Mouse (Mus musculus) midbrain, embryonic 16.5 days (tissue): ENCODE measurements around the gene Atf6. TPM values are rescaled to one million over a fixed set of nuclear protein-coding genes. Genes with fewer than 3 reads are reported as not detected.

Experiments used
- ATAC-seq: fragments of 200-750 bp; cut with Nextera tagmentation; 2 replicates; pipeline ENCODE4 v1.8.0; 2017; ENCODE audit warnings: moderate TSS enrichment
- H3K27ac ChIP-seq: fragments of 300-500 bp; sonication (generic); 2 replicates; pipeline ENCODE4 v1.5.1; 2014; ENCODE audit warnings: mild to moderate bottlenecking, low read length, mixed read lengths
- H3K27me3 ChIP-seq: fragments of 300-500 bp; sonication (generic); 2 replicates; pipeline ENCODE4 v1.6.1; 2014; ENCODE audit warnings: low read depth, low read length, mixed read lengths; ENCODE audit not compliant: control insufficient read depth, insufficient read depth
- H3K36me3 ChIP-seq: fragments of 300-500 bp; sonication (generic); 2 replicates; pipeline ENCODE4 v1.6.1; 2014; ENCODE audit warnings: mild to moderate bottlenecking, low read length, moderate library complexity, mixed read lengths; ENCODE audit not compliant: control insufficient read depth, insufficient read depth
- H3K4me1 ChIP-seq: fragments of 300-500 bp; sonication (generic); 2 replicates; pipeline ENCODE4 v1.6.1; 2014; ENCODE audit warnings: mild to moderate bottlenecking, low read length, mixed read lengths; ENCODE audit not compliant: control insufficient read depth, insufficient read depth
- H3K4me2 ChIP-seq: fragments of 300-500 bp; sonication (generic); 2 replicates; pipeline ENCODE4 v1.6.1; 2014; ENCODE audit warnings: mild to moderate bottlenecking, low read length, mixed read lengths
- H3K4me3 ChIP-seq: fragments of 300-500 bp; sonication (generic); 2 replicates; pipeline ENCODE4 v1.5.1; 2014; ENCODE audit warnings: low read depth, mild to moderate bottlenecking, low read length, moderate library complexity, mixed read lengths
- H3K9ac ChIP-seq: fragments of 300-500 bp; sonication (generic); 2 replicates; pipeline ENCODE4 v1.6.1; 2014; ENCODE audit warnings: low read depth, low read length, mixed read lengths
- H3K9me3 ChIP-seq: fragments of 300-500 bp; sonication (generic); replicated peaks from 2 replicates; pipeline ENCODE4 v1.6.1; 2014; ENCODE audit warnings: mild to moderate bottlenecking, low read length, mixed read lengths; ENCODE audit not compliant: control insufficient read depth, poor library complexity, severe bottlenecking
- WGBS: fragments of 180-500 bp; shearing (Covaris S2); extraction: QIAGEN DNeasy Blood & Tissue Kit; methylation state at CpG from one replicate; pipeline ENCODE4 v1.1.7; 2014; 5-methylcytosine and 5-hydroxymethylcytosine counted together
- polyA plus RNA-seq: library from polyadenylated mRNA; unstranded; fragments of >200 nt; fragmentation: Nextera tagmentation; extraction: Ambion mirVana; gene quantifications from 2 replicates; pipeline ENCODE4 v1.2.1, GENCODE M21; 2015

Atf6 gene
- polyA plus RNA-seq, 1 experiment from 2014 or later: 8.1 TPM

- no peaks in the 10 kb centered on the region for H3K4me1 ChIP-seq
- no peak overlapping the region for H3K27ac ChIP-seq
- no peaks in the 10 kb centered on the region for H3K27me3 ChIP-seq
- no peak overlapping the region for H3K9ac ChIP-seq
- no peaks in the 10 kb centered on the region for H3K9me3 ChIP-seq
- H3K4me2 ChIP-seq: no peak overlapping the region
- no peak overlapping the region for H3K4me3 ChIP-seq
- WGBS: 81% methylated on average over 7 of the region's 7 CpGs
- no peak for ATAC-seq
- no peaks in the 10 kb centered on the region; the same call in none of the 2 replicates for H3K36me3 ChIP-seq
Measured at GRCm38 (mm10) chr1:170711731-170712130, 155.8 kb downstream of the Atf6 start.

- WGBS: 97% methylated on average over 3 of the region's 3 CpGs
- no peak overlapping the region for H3K9ac ChIP-seq
- H3K27me3 ChIP-seq: no peaks in the 10 kb centered on the region
- no peak overlapping the region for H3K4me2 ChIP-seq
- no peaks in the 10 kb centered on the region for H3K4me1 ChIP-seq
- H3K4me3 ChIP-seq: no peak overlapping the region
- ATAC-seq: no peak
- no peak overlapping the region for H3K27ac ChIP-seq
- no peaks in the 10 kb centered on the region; the same call in none of the 2 replicates for H3K36me3 ChIP-seq
- H3K9me3 ChIP-seq: no peaks in the 10 kb centered on the region
Measured at GRCm38 (mm10) chr1:170709969-170710368, 157.6 kb downstream of the Atf6 start.

GRCm38 (mm10) chr1:170709481-170709880, 158.1 kb downstream of the Atf6 start:
- Histone ChIP-seq H3K27ac (no peak overlapping the region), H3K4me2 (no peak overlapping the region), H3K4me1 (no peaks in the 10 kb centered on the region), H3K27me3 (no peaks in the 10 kb centered on the region), H3K9ac (no peak overlapping the region), H3K36me3 (no peaks in the 10 kb centered on the region; the same call in none of the 2 replicates), H3K9me3 (no peaks in the 10 kb centered on the region), H3K4me3 (no peak overlapping the region)
- no peak for ATAC-seq
- WGBS: 98% methylated on average over 8 of the region's 8 CpGs

GRCm38 (mm10) chr1:170709034-170709433, 158.5 kb downstream of the Atf6 start:
- no peak for ATAC-seq
- no peaks in the 10 kb centered on the region for H3K4me1 ChIP-seq
- 72% methylated on average over 3 of the region's 3 CpGs for WGBS

GRCm38 (mm10) chr1:170706046-170706445, 161.5 kb downstream of the Atf6 start:
- no peak overlapping the region for H3K4me3 ChIP-seq
- no peaks in the 10 kb centered on the region; the same call in none of the 2 replicates for H3K36me3 ChIP-seq
- H3K4me1 ChIP-seq: no peaks in the 10 kb centered on the region
- H3K4me2 ChIP-seq: no peak overlapping the region
- no peaks in the 10 kb centered on the region for H3K27me3 ChIP-seq
- H3K9ac ChIP-seq: no peak overlapping the region
- no peaks in the 10 kb centered on the region for H3K9me3 ChIP-seq
- no peak overlapping the region for H3K27ac ChIP-seq
- WGBS: 94% methylated on average over 4 of the region's 4 CpGs
- no peak for ATAC-seq

More at GRCm38 (mm10) chr1:170709034-170709433, 158.5 kb downstream of the Atf6 start:
- Histone ChIP-seq H3K36me3 (no peaks in the 10 kb centered on the region; the same call in none of the 2 replicates), H3K27me3 (no peaks in the 10 kb centered on the region), H3K9ac (no peak overlapping the region), H3K9me3 (no peaks in the 10 kb centered on the region), H3K4me2 (no peak overlapping the region), H3K27ac (no peak overlapping the region), H3K4me3 (no peak overlapping the region)

GRCm38 (mm10) chr1:170704911-170705594, 162.5 kb downstream of the Atf6 start:
- no peak overlapping the region for H3K9ac ChIP-seq
- H3K4me3 ChIP-seq: no peak overlapping the region
- no peaks in the 10 kb centered on the region for H3K9me3 ChIP-seq
- H3K27ac ChIP-seq: no peak overlapping the region
- H3K4me1 ChIP-seq: no peaks in the 10 kb centered on the region
- H3K27me3 ChIP-seq: no peaks in the 10 kb centered on the region
- no peak for ATAC-seq
- WGBS: 70% methylated on average over 4 of the region's 4 CpGs
- H3K36me3 ChIP-seq: no peaks in the 10 kb centered on the region; the same call in none of the 2 replicates
- H3K4me2 ChIP-seq: no peak overlapping the region

- no peaks in the 10 kb centered on the region for H3K9me3 ChIP-seq
- WGBS: 92% methylated on average over 6 of the region's 6 CpGs
- no peak overlapping the region for H3K4me3 ChIP-seq
- no peaks in the 10 kb centered on the region for H3K27me3 ChIP-seq
- H3K27ac ChIP-seq: no peak overlapping the region
- no peak overlapping the region for H3K9ac ChIP-seq
- H3K36me3 ChIP-seq: no peaks in the 10 kb centered on the region; the same call in 1 of the 2 replicates
- no peaks in the 10 kb centered on the region for H3K4me1 ChIP-seq
- no peak for ATAC-seq
- H3K4me2 ChIP-seq: no peak overlapping the region
Measured at GRCm38 (mm10) chr1:170704103-170704502, 163.5 kb downstream of the Atf6 start.

GRCm38 (mm10) chr1:170702958-170703357, 164.6 kb downstream of the Atf6 start:
- H3K4me1 ChIP-seq: no peaks in the 10 kb centered on the region
- WGBS: 94% methylated on average over 6 of the region's 6 CpGs
- no peak overlapping the region for H3K4me2 ChIP-seq
- no peaks in the 10 kb centered on the region for H3K9me3 ChIP-seq
- no peak overlapping the region for H3K9ac ChIP-seq
- no peaks in the 10 kb centered on the region for H3K27me3 ChIP-seq
- H3K36me3 ChIP-seq: no peaks in the 10 kb centered on the region
- H3K4me3 ChIP-seq: no peak overlapping the region
- no peak for ATAC-seq
- no peak overlapping the region for H3K27ac ChIP-seq

GRCm38 (mm10) chr1:170702263-170702662, 165.3 kb downstream of the Atf6 start:
- Histone ChIP-seq H3K4me3 (no peak overlapping the region), H3K27ac (no peak overlapping the region), H3K27me3 (no peaks in the 10 kb centered on the region), H3K9ac (no peak overlapping the region), H3K36me3 (no peaks in the 10 kb centered on the region), H3K9me3 (no peaks in the 10 kb centered on the region), H3K4me1 (no peaks in the 10 kb centered on the region), H3K4me2 (no peak overlapping the region)
- 82% methylated on average over 2 of the region's 2 CpGs for WGBS
- no peak for ATAC-seq
